Mouse (Mus musculus): ENCODE data around the gene Stt3a.

DNA sequence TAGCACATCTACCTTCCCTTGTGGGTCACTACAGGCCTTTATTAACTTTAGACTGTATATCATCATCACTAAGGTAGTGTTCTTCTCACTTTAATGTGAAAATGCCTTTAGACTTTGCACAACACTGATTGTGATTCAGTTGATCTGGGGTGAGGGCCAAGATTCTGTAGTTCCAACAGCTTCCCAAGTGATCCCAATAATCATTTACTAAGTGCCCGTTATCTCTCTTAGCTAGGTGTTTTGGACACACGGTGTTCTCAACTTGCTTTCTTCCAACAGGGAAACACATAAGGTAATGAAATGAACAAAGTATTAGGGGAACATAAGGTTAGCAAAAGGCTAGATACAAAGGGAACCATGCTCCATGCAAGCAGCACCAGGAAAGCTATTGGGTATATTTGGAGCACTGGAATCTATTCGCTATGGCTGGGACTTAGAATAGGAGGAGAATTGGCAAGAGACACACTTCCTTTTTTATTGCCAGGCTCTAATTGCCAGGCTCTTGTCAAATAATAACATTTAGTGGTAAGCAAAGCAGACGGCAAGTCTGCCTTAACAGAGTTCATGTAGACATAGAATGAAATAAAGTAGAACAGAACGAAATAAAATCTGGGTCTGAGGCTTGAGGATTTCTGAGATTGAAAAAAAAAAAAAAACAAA, 40.8 kb upstream of the Stt3a start:
- TF ChIP-seq POLR2A (IDR thresholded peaks at IDR 0.05; ENCODE audit: borderline replicate concordance, insufficient read depth, low read length) (no peak), CTCF (IDR thresholded peaks at IDR 0.05; ENCODE audit: borderline replicate concordance, insufficient read depth, low read depth, low read length) (no peak)
